Mouse (Mus musculus) ES-Bruce4 (cell line): ENCODE measurements around the gene Akirin1. TPM values are rescaled to one million over a fixed set of nuclear protein-coding genes. Genes with fewer than 3 reads are reported as not detected.

Experiments used
- H3K27ac ChIP-seq: 2 replicates; pipeline ENCODE4 v1.5.1; 2012; ENCODE audit warnings: low read length, inconsistent platforms; ENCODE audit not compliant: insufficient read depth
- H3K27me3 ChIP-seq: 2 replicates; pipeline ENCODE4 v1.6.1; 2012; ENCODE audit warnings: mild to moderate bottlenecking, low read length, inconsistent platforms; ENCODE audit not compliant: control insufficient read depth, poor library complexity, insufficient read depth, severe bottlenecking
- H3K36me3 ChIP-seq: 2 replicates; pipeline ENCODE4 v1.6.1; 2012; ENCODE audit warnings: inconsistent platforms, mild to moderate bottlenecking, low read length, moderate library complexity; ENCODE audit not compliant: control insufficient read depth, poor library complexity, insufficient read depth, severe bottlenecking
- H3K4me1 ChIP-seq: one replicate; pipeline ENCODE4 v1.8.1; 2011; ENCODE audit warnings: low read length; ENCODE audit not compliant: control insufficient read depth, insufficient read depth
- H3K4me3 ChIP-seq: 2 replicates; pipeline ENCODE4 v1.5.1; 2011; ENCODE audit warnings: low read depth, mild to moderate bottlenecking, low read length
- H3K9ac ChIP-seq: 2 replicates; pipeline ENCODE4 v1.6.1; 2012; ENCODE audit warnings: low read depth, mild to moderate bottlenecking, inconsistent platforms; ENCODE audit not compliant: poor library complexity, severe bottlenecking
- H3K9me3 ChIP-seq: replicated peaks from 2 replicates; pipeline ENCODE4 v1.6.1; 2012; ENCODE audit warnings: mild to moderate bottlenecking, low read length, inconsistent platforms; ENCODE audit not compliant: control insufficient read depth, poor library complexity, insufficient read depth, severe bottlenecking
- CTCF ChIP-seq: IDR thresholded peaks from one replicate; pipeline ENCODE4 v1.8.1; 2011; ENCODE audit warnings: low read depth, low read length
- EP300 ChIP-seq: IDR thresholded peaks from 2 replicates; pipeline ENCODE4 v1.6.1; 2011; ENCODE audit warnings: low read depth, low read length; ENCODE audit not compliant: insufficient read depth
- POLR2A ChIP-seq: IDR thresholded peaks from one replicate; pipeline ENCODE4 v1.8.1; 2011; ENCODE audit warnings: low read length; ENCODE audit not compliant: insufficient read depth
- polyA plus RNA-seq: library from polyadenylated mRNA; stranded (reverse); fragments of >200 nt; gene quantifications from 2 replicates; pipeline ENCODE4 v1.2.4, GENCODE M21; 2011; ENCODE audit warnings: low read depth; ENCODE audit not compliant: missing spikeins, insufficient read depth, insufficient read length

The Akirin1 gene
- polyA plus RNA-seq, 1 experiment = 37.6 TPM

- TF ChIP-seq EP300 (no peak), CTCF (no peak), POLR2A (no peak)
- Histone ChIP-seq H3K27ac (no peak within 1 kb of the TSS), H3K4me1 (no peaks in the 10 kb centered on the region), H3K4me3 (no peak within 1 kb of the TSS), H3K36me3 (no peaks in the 10 kb centered on the region), H3K27me3 (no peaks in the 10 kb centered on the region), H3K9ac (peak within 1 kb of the TSS; percentile 46; the same call in 1 of the 2 replicates), H3K9me3 (no peaks in the 10 kb centered on the region)
Measured at GRCm38 (mm10) chr4:123787191-123787985, 37.2 kb upstream of the Akirin1 start, which contains the start of gene Rhbdl2. TSS of gene Rhbdl2 (plus strand) at chr4:123787874.

GRCm38 (mm10) chr4:123768234-123768633, 18.1 kb upstream of the Akirin1 start:
- Histone ChIP-seq H3K27me3 (no peaks in the 10 kb centered on the region), H3K9me3 (peaks cover 17% of the 10 kb centered on the region), H3K4me1 (no peaks in the 10 kb centered on the region), H3K9ac (no peak overlapping the region), H3K27ac (no peak overlapping the region), H3K36me3 (no peaks in the 10 kb centered on the region), H3K4me3 (no peak overlapping the region)
- no peak for TF ChIP-seq EP300
- TF ChIP-seq CTCF = no peak
- TF ChIP-seq POLR2A = no peak

GRCm38 (mm10) chr4:123767807-123768206, 17.7 kb upstream of the Akirin1 start:
- Histone ChIP-seq H3K4me1 (no peaks in the 10 kb centered on the region), H3K27me3 (no peaks in the 10 kb centered on the region), H3K4me3 (no peak overlapping the region), H3K9me3 (peaks cover 17% of the 10 kb centered on the region), H3K27ac (no peak overlapping the region), H3K9ac (no peak overlapping the region), H3K36me3 (no peaks in the 10 kb centered on the region)
- TF ChIP-seq CTCF = no peak

DNA sequence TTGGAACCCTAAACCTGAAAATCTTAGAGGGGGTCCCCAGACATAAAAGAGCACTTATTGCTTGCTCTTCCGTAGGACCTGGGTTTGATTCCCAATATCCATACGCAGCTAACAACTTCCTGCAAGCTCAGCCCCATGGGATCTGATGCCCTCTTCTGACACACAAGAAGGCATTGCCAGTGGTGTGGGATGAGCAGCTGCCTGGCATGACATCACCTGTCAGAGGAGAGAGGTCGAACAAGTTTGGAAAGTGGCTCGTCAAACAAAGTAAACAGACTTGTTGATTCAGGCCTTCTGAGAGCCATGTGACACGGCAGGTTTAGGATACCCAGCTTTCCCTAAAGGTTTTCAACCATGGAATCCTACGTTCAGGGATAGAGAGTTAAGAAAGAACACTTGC, 14.9 kb upstream of the Akirin1 start:
- H3K36me3 ChIP-seq = no peaks in the 10 kb centered on the region
- H3K27ac ChIP-seq = no peak overlapping the region
- no peak for TF ChIP-seq EP300
- TF ChIP-seq POLR2A = no peak
- no peak for TF ChIP-seq CTCF
- H3K27me3 ChIP-seq = no peaks in the 10 kb centered on the region
- no peak overlapping the region for H3K4me3 ChIP-seq
- no peak overlapping the region for H3K9ac ChIP-seq
- no peaks in the 10 kb centered on the region for H3K4me1 ChIP-seq
- peaks cover 10% of the 10 kb centered on the region for H3K9me3 ChIP-seq

DNA sequence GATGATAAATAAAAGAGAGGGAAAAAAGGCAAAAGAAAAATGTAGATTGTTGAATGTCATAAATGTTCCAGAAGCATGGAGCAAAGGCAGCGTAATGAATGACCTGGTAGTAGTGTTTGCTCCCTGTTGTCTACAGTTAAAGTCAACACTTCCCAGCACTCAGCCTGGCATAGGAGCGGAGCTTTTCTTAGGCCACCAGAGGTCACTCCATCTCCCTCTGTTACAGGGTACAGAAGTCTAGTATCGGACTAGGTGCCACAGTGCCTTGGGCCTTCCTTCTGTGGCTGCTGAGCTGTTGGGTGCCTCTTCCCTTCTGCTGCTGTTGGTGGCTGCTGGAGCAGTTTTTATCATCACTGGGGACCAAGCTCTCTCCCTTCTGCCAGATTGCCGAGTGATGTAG, 8.2 kb upstream of the Akirin1 start:
- H3K9ac ChIP-seq = no peak overlapping the region
- no peaks in the 10 kb centered on the region for H3K4me1 ChIP-seq
- no peak overlapping the region for H3K4me3 ChIP-seq
- no peak for TF ChIP-seq EP300
- peak; percentile 55 for TF ChIP-seq CTCF
- TF ChIP-seq POLR2A = no peak
- no peaks in the 10 kb centered on the region for H3K9me3 ChIP-seq
- H3K36me3 ChIP-seq = no peaks in the 10 kb centered on the region
- H3K27me3 ChIP-seq = no peaks in the 10 kb centered on the region
- H3K27ac ChIP-seq = no peak overlapping the region

GRCm38 (mm10) chr4:123750707-123751312, 665 bp upstream of the Akirin1 start:
- H3K9me3 ChIP-seq = no peaks in the 10 kb centered on the region
- peaks cover 2% of the 10 kb centered on the region; the same call in 1 of the 2 replicates for H3K36me3 ChIP-seq
- TF ChIP-seq EP300 (no peak), POLR2A (no peak), CTCF (no peak)
- H3K27ac ChIP-seq = no peak overlapping the region
- H3K4me3 ChIP-seq = peak overlapping the region; percentile 59
- peak overlapping the region; percentile 55 for H3K9ac ChIP-seq
- H3K27me3 ChIP-seq = no peaks in the 10 kb centered on the region
- H3K4me1 ChIP-seq = peaks cover 2% of the 10 kb centered on the region
